Mouse (Mus musculus): ENCODE results near the gene Npepl1. TPM values are rescaled to one million over a fixed set of nuclear protein-coding genes. Genes with fewer than 3 reads are reported as not detected.

Gene Npepl1
- polyA plus RNA-seq, 1 experiment from 2014 or later: 41.0 TPM

- Histone ChIP-seq H3K27ac (replicated peaks) (no peak overlapping the region), H3K4me3 (ENCODE audit: low read depth, low read length) (no peak overlapping the region), H3K36me3 (ENCODE audit: control insufficient read depth, insufficient read depth, low read length) (no peaks in the 10 kb centered on the region), H3K4me2 (replicated peaks; ENCODE audit: low read depth) (no peak overlapping the region), H3K27me3 (ENCODE audit: control insufficient read depth, insufficient read depth, low read length) (no peaks in the 10 kb centered on the region), H3K9ac (ENCODE audit: low read length) (no peak overlapping the region), H3K4me1 (replicated peaks; ENCODE audit: control insufficient read depth, insufficient read depth) (no peaks in the 10 kb centered on the region), H3K9me3 (ENCODE audit: control insufficient read depth, low read length) (no peaks in the 10 kb centered on the region)
- ATAC-seq (ENCODE audit: low FRiP score, low TSS enrichment): no peak
- no peak for DNase-seq (ENCODE audit: low spot score)
- 71% methylated on average over 8 of the region's 8 CpGs for WGBS
- TF ChIP-seq CTCF (IDR thresholded peaks at IDR 0.05; ENCODE audit: low read depth): no peak
Measured at GRCm38 (mm10) chr2:174130468-174131097, 20.4 kb downstream of the Npepl1 start.

- no peaks in the 10 kb centered on the region for H3K4me1 ChIP-seq (replicated peaks; ENCODE audit: control insufficient read depth, insufficient read depth)
- DNase-seq (ENCODE audit: low spot score) (no peak), ATAC-seq (ENCODE audit: low FRiP score, low TSS enrichment) (no peak)
- H3K27ac ChIP-seq (replicated peaks): no peak overlapping the region
- no peak overlapping the region for H3K4me2 ChIP-seq (replicated peaks; ENCODE audit: low read depth)
- no peaks in the 10 kb centered on the region for H3K27me3 ChIP-seq (ENCODE audit: control insufficient read depth, insufficient read depth, low read length)
- 67% methylated on average over 8 of the region's 8 CpGs for WGBS
- H3K9me3 ChIP-seq (ENCODE audit: control insufficient read depth, low read length): no peaks in the 10 kb centered on the region
- TF ChIP-seq CTCF (IDR thresholded peaks at IDR 0.05; ENCODE audit: low read depth) (no peak), EP300 (optimal IDR thresholded peaks at IDR 0.05) (no peak)
- H3K4me3 ChIP-seq (ENCODE audit: low read depth, low read length): no peak overlapping the region
- no peaks in the 10 kb centered on the region for H3K36me3 ChIP-seq (ENCODE audit: control insufficient read depth, insufficient read depth, low read length)
- H3K9ac ChIP-seq (ENCODE audit: low read length): no peak overlapping the region
Measured at GRCm38 (mm10) chr2:174132413-174132969, 22.3 kb downstream of the Npepl1 start.

GRCm38 (mm10) chr2:174159035-174159434, 48.9 kb downstream of the Npepl1 start:
- ATAC-seq (ENCODE audit: low FRiP score, low TSS enrichment) (0 out of 2 replicates have a peak, but pooled peaks have one; percentile 47), DNase-seq (ENCODE audit: low spot score) (peak; percentile 16)
- Histone ChIP-seq H3K4me1 (replicated peaks; ENCODE audit: control insufficient read depth, insufficient read depth) (no peaks in the 10 kb centered on the region), H3K4me3 (ENCODE audit: low read depth, low read length) (no peak overlapping the region), H3K27me3 (ENCODE audit: control insufficient read depth, insufficient read depth, low read length) (no peaks in the 10 kb centered on the region), H3K36me3 (ENCODE audit: control insufficient read depth, insufficient read depth, low read length) (no peaks in the 10 kb centered on the region), H3K9me3 (ENCODE audit: control insufficient read depth, low read length) (no peaks in the 10 kb centered on the region), H3K4me2 (replicated peaks; ENCODE audit: low read depth) (no peak overlapping the region), H3K27ac (replicated peaks) (no peak overlapping the region), H3K9ac (ENCODE audit: low read length) (no peak overlapping the region)
- TF ChIP-seq EP300 (optimal IDR thresholded peaks at IDR 0.05) (no peak), CTCF (IDR thresholded peaks at IDR 0.05; ENCODE audit: low read depth) (no peak)
- WGBS: 59% methylated on average over 10 of the region's 10 CpGs

GRCm38 (mm10) chr2:174160461-174160860, 50.3 kb downstream of the Npepl1 start:
- ATAC-seq (ENCODE audit: low FRiP score, low TSS enrichment): no peak
- H3K4me1 ChIP-seq (replicated peaks; ENCODE audit: control insufficient read depth, insufficient read depth): no peaks in the 10 kb centered on the region
- H3K27me3 ChIP-seq (ENCODE audit: control insufficient read depth, insufficient read depth, low read length): no peaks in the 10 kb centered on the region
- no peaks in the 10 kb centered on the region for H3K36me3 ChIP-seq (ENCODE audit: control insufficient read depth, insufficient read depth, low read length)
- TF ChIP-seq EP300 (optimal IDR thresholded peaks at IDR 0.05): no peak
- TF ChIP-seq CTCF (IDR thresholded peaks at IDR 0.05; ENCODE audit: low read depth): no peak
- H3K27ac ChIP-seq (replicated peaks): no peak overlapping the region
- H3K4me3 ChIP-seq (ENCODE audit: low read depth, low read length): no peak overlapping the region
- no peak for DNase-seq (ENCODE audit: low spot score)
- no peaks in the 10 kb centered on the region for H3K9me3 ChIP-seq (ENCODE audit: control insufficient read depth, low read length)
- no peak overlapping the region for H3K9ac ChIP-seq (ENCODE audit: low read length)
- 51% methylated on average over 3 of the region's 3 CpGs for WGBS
- H3K4me2 ChIP-seq (replicated peaks; ENCODE audit: low read depth): no peak overlapping the region

Other genes starting within 250 kb of the Npepl1 start
- 3.6 and 4.1 TPM in 2 replicates for gene Stx16, start 34.0 kb upstream of the Npepl1 start, polyA plus RNA-seq (2015; fragmentation: Nextera tagmentation; extraction: Ambion mirVana)
- 890 and 920 TPM in 2 replicates for gene Gnas, start 174.0 kb downstream of the Npepl1 start, polyA plus RNA-seq (2015; fragmentation: Nextera tagmentation; extraction: Ambion mirVana)
- 5.8 and 7.9 TPM in 2 replicates for gene Gm20721, start 236.4 kb downstream of the Npepl1 start, polyA plus RNA-seq (2015; fragmentation: Nextera tagmentation; extraction: Ambion mirVana)